Mouse (Mus musculus): ENCODE measurements around the gene BC024978. TPM values are rescaled to one million over a fixed set of nuclear protein-coding genes. Genes with fewer than 3 reads are reported as not detected.
A peak's percentile ranks its signal among the peaks of the same experiment; 100 is the strongest.

BC024978 gene
- polyA plus RNA-seq, 1 experiment from 2014 or later = 2.8 TPM

DNA sequence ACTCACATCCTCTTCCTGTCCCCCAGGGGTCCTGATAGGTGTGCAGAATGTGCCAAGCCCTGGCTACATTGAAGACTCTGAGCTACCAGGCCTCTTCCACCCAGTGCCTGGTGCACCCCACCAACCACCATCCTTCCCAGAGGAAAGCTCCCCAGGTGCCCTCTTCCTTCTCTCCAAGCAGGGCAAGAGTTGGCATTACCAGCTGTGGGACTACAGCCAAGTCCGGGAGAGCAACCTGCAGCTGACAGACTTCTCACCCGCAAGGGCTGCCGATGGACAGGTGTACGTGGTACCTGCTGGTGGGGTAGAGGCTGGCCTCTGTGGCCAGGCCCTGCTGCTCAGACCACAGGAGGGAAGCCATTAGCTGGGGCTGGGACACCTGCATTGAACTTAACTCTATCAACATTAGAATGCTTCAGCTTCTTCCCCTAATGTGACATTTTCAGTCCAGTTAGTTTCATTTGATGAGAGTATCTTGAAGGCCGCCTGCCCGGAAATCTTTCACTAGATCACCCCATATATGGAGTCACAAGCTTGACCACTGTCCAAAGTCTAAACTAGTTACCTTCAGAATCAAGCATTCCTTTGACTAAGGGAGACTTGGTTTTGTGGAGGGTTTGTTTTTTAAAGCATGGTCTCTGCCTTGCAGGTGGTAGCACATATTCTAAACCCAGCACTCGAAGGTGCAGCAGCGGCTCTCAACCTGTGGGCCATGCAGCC, 8.3 kb downstream of the BC024978 start:
- Histone ChIP-seq H3K9ac (ENCODE audit: low read depth, low read length) (no peak overlapping the region), H3K4me3 (ENCODE audit: low read length) (no peak overlapping the region), H3K4me2 (ENCODE audit: low read depth, low read length) (no peak overlapping the region), H3K9me3 (ENCODE audit: control insufficient read depth, low read length) (no peaks in the 10 kb centered on the region), H3K27ac (ENCODE audit: low read length) (no peak overlapping the region), H3K27me3 (replicated peaks; ENCODE audit: control insufficient read depth, insufficient read depth, low read length) (no peaks in the 10 kb centered on the region), H3K4me1 (ENCODE audit: control insufficient read depth, insufficient read depth, low read length) (no peaks in the 10 kb centered on the region), H3K36me3 (ENCODE audit: control insufficient read depth, insufficient read depth, low read length) (peaks cover 12% of the 10 kb centered on the region; the same call in 1 of the 2 replicates)
- 90% methylated on average over 8 of the region's 8 CpGs for WGBS
- 0 out of 2 replicates have a peak, but pooled peaks have one; percentile 21 for ATAC-seq

DNA sequence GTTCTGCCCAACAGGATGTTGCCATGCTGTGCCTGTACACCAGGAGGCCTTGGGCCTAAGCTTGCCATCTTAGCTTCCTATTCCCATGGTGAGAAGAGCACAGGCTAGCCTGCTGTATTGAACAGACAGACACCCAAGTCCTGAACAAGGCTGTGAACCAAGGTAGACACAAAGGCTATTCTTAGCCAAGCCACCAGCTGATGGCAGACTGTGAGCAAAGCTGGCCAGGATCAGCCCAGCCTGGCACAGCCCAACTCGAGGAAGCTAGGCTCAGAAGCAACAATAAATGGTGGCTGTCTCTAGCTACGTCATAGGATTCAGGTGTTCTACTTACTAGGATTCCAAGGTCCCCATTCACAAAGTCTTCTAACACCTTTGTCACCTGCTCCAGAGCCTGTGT, 17.0 kb downstream of the BC024978 start:
- no peak overlapping the region for H3K4me2 ChIP-seq (ENCODE audit: low read depth, low read length)
- no peak overlapping the region for H3K9ac ChIP-seq (ENCODE audit: low read depth, low read length)
- H3K4me3 ChIP-seq (ENCODE audit: low read length) = no peak overlapping the region
- 93% methylated on average over 2 of the region's 2 CpGs for WGBS
- H3K4me1 ChIP-seq (ENCODE audit: control insufficient read depth, insufficient read depth, low read length) = no peaks in the 10 kb centered on the region
- H3K9me3 ChIP-seq (ENCODE audit: control insufficient read depth, low read length) = no peaks in the 10 kb centered on the region
- no peak for ATAC-seq
- peaks cover 17% of the 10 kb centered on the region for H3K36me3 ChIP-seq (ENCODE audit: control insufficient read depth, insufficient read depth, low read length)
- no peaks in the 10 kb centered on the region for H3K27me3 ChIP-seq (replicated peaks; ENCODE audit: control insufficient read depth, insufficient read depth, low read length)
- H3K27ac ChIP-seq (ENCODE audit: low read length) = no peak overlapping the region

DNA sequence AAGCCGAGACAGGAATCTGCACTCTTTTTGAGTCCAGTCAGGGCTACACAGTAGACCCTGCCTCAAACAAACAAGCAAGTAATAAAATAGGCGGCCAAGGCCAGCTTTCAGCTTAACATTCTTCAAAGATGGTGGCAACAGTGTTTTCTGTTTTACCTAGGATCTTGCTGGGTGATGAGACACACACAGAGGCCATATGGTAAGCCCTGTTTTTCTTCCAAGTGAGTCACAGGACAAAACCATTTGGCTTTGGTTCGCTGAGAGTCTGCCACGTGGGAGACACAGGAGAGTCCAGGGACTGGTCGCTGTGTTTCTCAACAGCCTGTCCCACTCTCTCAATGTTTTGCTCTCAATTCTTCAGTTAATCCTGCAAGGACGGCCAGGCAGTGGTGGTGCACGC, 23.0 kb downstream of the BC024978 start:
- H3K36me3 ChIP-seq (ENCODE audit: control insufficient read depth, insufficient read depth, low read length) = peaks cover 8% of the 10 kb centered on the region
- no peak overlapping the region for H3K4me3 ChIP-seq (ENCODE audit: low read length)
- no peak for ATAC-seq
- peaks cover 13% of the 10 kb centered on the region for H3K4me1 ChIP-seq (ENCODE audit: control insufficient read depth, insufficient read depth, low read length)
- no peak overlapping the region for H3K4me2 ChIP-seq (ENCODE audit: low read depth, low read length)
- 83% methylated on average over 7 of the region's 7 CpGs for WGBS
- no peak overlapping the region for H3K27ac ChIP-seq (ENCODE audit: low read length)
- no peak overlapping the region for H3K9ac ChIP-seq (ENCODE audit: low read depth, low read length)
- H3K9me3 ChIP-seq (ENCODE audit: control insufficient read depth, low read length) = no peaks in the 10 kb centered on the region
- no peaks in the 10 kb centered on the region for H3K27me3 ChIP-seq (replicated peaks; ENCODE audit: control insufficient read depth, insufficient read depth, low read length)

DNA sequence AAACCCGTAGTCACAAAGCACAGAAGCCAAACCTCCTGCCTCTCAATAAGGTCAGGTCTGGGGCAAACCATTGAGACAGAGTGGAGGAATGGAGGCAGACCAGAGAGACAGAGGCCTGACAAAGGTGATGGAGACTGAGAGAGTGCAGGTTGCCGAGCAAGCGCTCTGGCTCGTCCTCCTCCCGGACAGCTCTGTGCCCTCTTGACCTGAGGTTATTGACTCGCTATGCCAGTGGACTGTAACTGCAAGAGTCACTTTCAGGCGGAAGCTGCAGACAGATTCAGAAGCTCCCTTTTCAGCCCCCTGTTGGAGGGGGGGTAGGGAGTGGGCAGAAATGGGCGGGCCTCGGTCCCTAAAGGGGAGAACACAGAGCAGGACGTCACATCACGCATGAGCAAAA, 24.4 kb downstream of the BC024978 start:
- Histone ChIP-seq H3K27me3 (replicated peaks; ENCODE audit: control insufficient read depth, insufficient read depth, low read length) (no peaks in the 10 kb centered on the region), H3K36me3 (ENCODE audit: control insufficient read depth, insufficient read depth, low read length) (peaks cover 8% of the 10 kb centered on the region), H3K4me3 (ENCODE audit: low read length) (no peak overlapping the region), H3K9ac (ENCODE audit: low read depth, low read length) (no peak overlapping the region), H3K4me1 (ENCODE audit: control insufficient read depth, insufficient read depth, low read length) (peaks cover 25% of the 10 kb centered on the region), H3K4me2 (ENCODE audit: low read depth, low read length) (no peak overlapping the region), H3K27ac (ENCODE audit: low read length) (no peak overlapping the region), H3K9me3 (ENCODE audit: control insufficient read depth, low read length) (no peaks in the 10 kb centered on the region)
- WGBS = 71% methylated on average over 11 of the region's 11 CpGs
- no peak for ATAC-seq

DNA sequence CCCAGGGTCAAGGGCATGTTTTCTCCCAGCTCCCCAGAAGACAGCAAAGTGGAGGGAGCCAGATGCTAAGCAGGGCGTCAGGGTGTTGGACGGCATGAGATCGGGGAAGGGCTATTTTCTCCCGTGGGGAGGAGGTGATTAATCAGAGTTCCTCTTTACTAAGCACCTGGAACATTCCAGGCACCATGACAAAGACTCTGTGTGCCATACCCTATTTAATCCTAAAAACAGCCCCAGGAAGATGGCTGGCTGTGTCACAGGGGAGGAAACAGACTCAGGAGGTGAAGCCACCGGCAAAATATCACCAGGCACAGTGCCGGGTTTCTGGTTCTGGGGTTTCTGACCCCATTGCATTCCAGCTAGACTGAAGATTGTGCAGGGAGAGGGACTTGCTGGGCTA, 26.4 kb downstream of the BC024978 start:
- Histone ChIP-seq H3K9me3 (ENCODE audit: control insufficient read depth, low read length) (no peaks in the 10 kb centered on the region), H3K9ac (ENCODE audit: low read depth, low read length) (no peak overlapping the region), H3K36me3 (ENCODE audit: control insufficient read depth, insufficient read depth, low read length) (peaks cover under 1% of the 10 kb centered on the region), H3K4me3 (ENCODE audit: low read length) (no peak overlapping the region), H3K4me1 (ENCODE audit: control insufficient read depth, insufficient read depth, low read length) (peaks cover 43% of the 10 kb centered on the region), H3K27me3 (replicated peaks; ENCODE audit: control insufficient read depth, insufficient read depth, low read length) (no peaks in the 10 kb centered on the region), H3K4me2 (ENCODE audit: low read depth, low read length) (no peak overlapping the region), H3K27ac (ENCODE audit: low read length) (no peak overlapping the region)
- ATAC-seq = no peak
- WGBS = 62% methylated on average over 6 of the region's 6 CpGs

DNA sequence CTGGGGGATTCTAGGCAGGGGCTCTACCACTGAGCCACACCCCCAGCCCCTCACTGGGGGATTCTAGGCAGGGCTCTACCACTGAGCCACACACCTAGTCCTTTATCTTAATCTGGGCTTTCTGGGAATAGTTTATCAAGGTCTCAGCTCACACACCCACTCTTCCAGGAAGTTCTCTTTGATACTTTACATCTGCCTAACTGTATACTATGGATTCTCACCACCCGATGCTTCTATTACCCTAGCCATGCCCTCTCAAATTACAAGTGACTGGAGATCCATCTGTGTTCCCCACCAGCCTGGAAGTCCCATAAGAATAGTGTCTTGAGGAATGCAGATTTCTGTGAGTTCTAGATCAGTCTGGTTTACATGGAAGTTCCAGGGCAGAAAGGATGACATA, 27.0 kb downstream of the BC024978 start:
- no peak for ATAC-seq
- no peak overlapping the region for H3K4me3 ChIP-seq (ENCODE audit: low read length)
- no peaks in the 10 kb centered on the region for H3K27me3 ChIP-seq (replicated peaks; ENCODE audit: control insufficient read depth, insufficient read depth, low read length)
- H3K36me3 ChIP-seq (ENCODE audit: control insufficient read depth, insufficient read depth, low read length) = no peaks in the 10 kb centered on the region; the same call in 1 of the 2 replicates
- H3K9ac ChIP-seq (ENCODE audit: low read depth, low read length) = no peak overlapping the region
- H3K4me1 ChIP-seq (ENCODE audit: control insufficient read depth, insufficient read depth, low read length) = peaks cover 48% of the 10 kb centered on the region
- H3K4me2 ChIP-seq (ENCODE audit: low read depth, low read length) = no peak overlapping the region
- H3K27ac ChIP-seq (ENCODE audit: low read length) = no peak overlapping the region
- WGBS = 57% methylated on average over 1 of the region's 1 CpGs
- no peaks in the 10 kb centered on the region for H3K9me3 ChIP-seq (ENCODE audit: control insufficient read depth, low read length)

DNA sequence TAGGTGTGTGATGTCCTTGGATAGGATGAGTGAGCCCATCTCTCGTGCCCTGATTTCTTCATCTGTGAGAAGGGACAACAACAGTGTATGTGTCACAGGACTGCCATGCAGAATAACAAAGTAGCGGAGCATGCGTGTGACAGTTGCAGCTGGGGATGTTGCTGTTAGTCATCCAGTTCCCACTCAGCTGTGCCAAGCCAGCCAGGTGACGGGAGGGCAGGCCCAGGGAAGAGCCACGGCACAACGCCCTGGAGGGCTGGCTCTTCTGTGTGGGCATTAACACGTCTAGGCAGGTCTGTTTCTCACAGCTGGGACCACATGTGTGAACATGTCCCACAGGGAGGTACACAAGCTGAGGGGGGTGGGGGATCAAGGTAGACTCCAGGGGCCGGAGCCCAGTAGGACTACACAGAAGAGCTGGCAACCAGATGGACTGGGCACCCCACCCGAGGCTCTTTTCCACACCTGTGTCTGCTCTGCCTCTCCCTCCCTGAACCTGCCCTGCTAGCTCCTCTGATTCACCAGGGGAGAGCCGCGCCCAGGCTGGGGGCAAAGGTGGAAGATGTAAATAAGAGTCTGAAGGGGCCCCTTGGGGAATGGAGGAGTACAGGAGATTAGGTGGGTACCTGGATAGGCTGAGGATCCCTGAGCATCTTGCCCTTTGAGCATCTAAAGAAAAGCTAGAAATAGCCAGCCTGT, 29.4 kb downstream of the BC024978 start:
- peak; percentile 83 for ATAC-seq
- Histone ChIP-seq H3K4me2 (ENCODE audit: low read depth, low read length) (peak overlapping the region; percentile 86), H3K4me1 (ENCODE audit: control insufficient read depth, insufficient read depth, low read length) (peaks cover 52% of the 10 kb centered on the region), H3K36me3 (ENCODE audit: control insufficient read depth, insufficient read depth, low read length) (no peaks in the 10 kb centered on the region), H3K27me3 (replicated peaks; ENCODE audit: control insufficient read depth, insufficient read depth, low read length) (no peaks in the 10 kb centered on the region), H3K4me3 (ENCODE audit: low read length) (peak overlapping the region; percentile 86), H3K9ac (ENCODE audit: low read depth, low read length) (peak overlapping the region; percentile 62), H3K27ac (ENCODE audit: low read length) (peak overlapping the region; percentile 87), H3K9me3 (ENCODE audit: control insufficient read depth, low read length) (no peaks in the 10 kb centered on the region)
- 45% methylated on average over 11 of the region's 11 CpGs for whole genome bisulfite sequencing

DNA sequence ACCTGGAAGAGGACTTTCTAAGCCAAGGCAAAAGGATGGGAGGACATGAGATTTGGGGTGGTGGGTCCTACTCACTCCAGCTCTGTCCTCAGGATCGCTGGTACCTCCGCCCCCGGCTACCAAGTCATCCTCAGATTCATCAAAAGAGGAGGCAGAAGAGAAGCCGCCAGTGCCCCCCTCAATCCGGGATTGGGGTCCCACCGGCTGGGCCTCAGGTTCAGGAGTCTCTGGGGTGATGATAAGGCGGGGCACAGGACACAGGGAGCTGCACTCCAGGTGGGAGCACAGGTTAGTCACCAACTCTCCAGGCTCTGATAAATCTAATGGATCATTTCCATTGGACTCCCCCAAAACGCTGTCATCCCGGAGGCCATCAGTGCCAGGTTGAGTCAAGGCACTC, 31.7 kb downstream of the BC024978 start:
- Histone ChIP-seq H3K4me1 (ENCODE audit: control insufficient read depth, insufficient read depth, low read length) (peaks cover 49% of the 10 kb centered on the region), H3K27ac (ENCODE audit: low read length) (peak overlapping the region; percentile 91)
- 23% methylated on average over 8 of the region's 9 CpGs for WGBS

DNA sequence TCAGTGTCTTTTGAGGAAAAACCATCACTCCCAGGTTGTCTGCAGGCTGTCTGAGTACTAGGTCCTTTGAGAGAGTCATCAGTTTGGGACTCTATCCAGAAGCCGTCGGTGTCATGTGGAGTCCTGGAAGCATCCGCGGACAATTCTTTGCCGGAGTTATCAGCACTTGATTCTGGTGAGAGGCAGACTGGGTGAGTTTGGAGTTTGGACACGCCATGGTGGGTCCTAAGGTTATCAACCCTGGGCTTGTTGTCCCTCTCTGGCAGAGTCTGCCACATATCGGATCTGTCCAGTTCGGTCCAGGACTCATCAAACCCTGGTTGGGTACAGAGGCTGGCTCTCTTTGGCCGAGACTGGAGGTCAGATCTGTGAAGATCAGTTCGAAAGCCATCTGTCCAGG, 32.1 kb downstream of the BC024978 start:
- H3K4me1 ChIP-seq (ENCODE audit: control insufficient read depth, insufficient read depth, low read length) = peaks cover 48% of the 10 kb centered on the region
- no peaks in the 10 kb centered on the region for H3K27me3 ChIP-seq (replicated peaks; ENCODE audit: control insufficient read depth, insufficient read depth, low read length)
- H3K4me3 ChIP-seq (ENCODE audit: low read length) = peak overlapping the region; percentile 86
- H3K36me3 ChIP-seq (ENCODE audit: control insufficient read depth, insufficient read depth, low read length) = no peaks in the 10 kb centered on the region
- H3K4me2 ChIP-seq (ENCODE audit: low read depth, low read length) = peak overlapping the region; percentile 86
- no peak for ATAC-seq
- under 1% methylated on average over 10 of the region's 10 CpGs for WGBS
- H3K9ac ChIP-seq (ENCODE audit: low read depth, low read length) = peak overlapping the region; percentile 97
- H3K9me3 ChIP-seq (ENCODE audit: control insufficient read depth, low read length) = no peaks in the 10 kb centered on the region
- H3K27ac ChIP-seq (ENCODE audit: low read length) = peak overlapping the region; percentile 91

More for the DNA sequence above, 31.7 kb downstream of the BC024978 start:
- no peaks in the 10 kb centered on the region for H3K27me3 ChIP-seq (replicated peaks; ENCODE audit: control insufficient read depth, insufficient read depth, low read length)
- no peak for ATAC-seq
- no peaks in the 10 kb centered on the region for H3K36me3 ChIP-seq (ENCODE audit: control insufficient read depth, insufficient read depth, low read length)
- H3K4me3 ChIP-seq (ENCODE audit: low read length) = peak overlapping the region; percentile 86
- H3K4me2 ChIP-seq (ENCODE audit: low read depth, low read length) = peak overlapping the region; percentile 86
- no peaks in the 10 kb centered on the region for H3K9me3 ChIP-seq (ENCODE audit: control insufficient read depth, low read length)
- H3K9ac ChIP-seq (ENCODE audit: low read depth, low read length) = peak overlapping the region; percentile 97
